Mouse (Mus musculus) heart, embryonic 12.5 days (tissue): ENCODE measurements at regions not wholly inside any gene's neighbourhood (a gene's known extent, or its start where the extent isn't known, plus 50 kb on each side); places are given as distances from the start of the nearest gene placed in this dataset.
A peak's percentile ranks its signal among the peaks of the same experiment; 100 is the strongest.

Source experiments
- ATAC-seq: fragments of 200-750 bp; cut with Nextera tagmentation; 2 replicates; pipeline ENCODE4 v1.8.0; 2017; ENCODE audit warnings: moderate TSS enrichment, moderate library complexity; ENCODE audit not compliant: insufficient number of reproducible peaks, low FRiP score
- H3K27ac ChIP-seq: fragments of 300-500 bp; sonication (generic); 2 replicates; pipeline ENCODE4 v1.5.1; 2016; ENCODE audit warnings: mild to moderate bottlenecking, moderate library complexity; ENCODE audit not compliant: poor library complexity, severe bottlenecking
- H3K27me3 ChIP-seq: fragments of 300-500 bp; sonication (generic); replicated peaks from 2 replicates; pipeline ENCODE4 v1.6.1; 2016; ENCODE audit warnings: mild to moderate bottlenecking, moderate library complexity
- H3K36me3 ChIP-seq: fragments of 300-500 bp; sonication (generic); 2 replicates; pipeline ENCODE4 v1.6.1; 2016; ENCODE audit warnings: mild to moderate bottlenecking, moderate library complexity
- H3K4me1 ChIP-seq: fragments of 300-500 bp; sonication (generic); replicated peaks from 2 replicates; pipeline ENCODE4 v1.6.1; 2016; ENCODE audit warnings: mild to moderate bottlenecking
- H3K4me2 ChIP-seq: fragments of 300-500 bp; sonication (generic); 2 replicates; pipeline ENCODE4 v1.6.1; 2016; ENCODE audit warnings: mild to moderate bottlenecking, moderate library complexity
- H3K4me3 ChIP-seq: fragments of 300-500 bp; sonication (generic); 2 replicates; pipeline ENCODE4 v1.5.1; 2016; ENCODE audit warnings: mild to moderate bottlenecking
- H3K9ac ChIP-seq: fragments of 300-500 bp; sonication (generic); 2 replicates; pipeline ENCODE4 v1.6.1; 2016; ENCODE audit warnings: mild to moderate bottlenecking, moderate library complexity
- H3K9me3 ChIP-seq: fragments of 300-500 bp; sonication (generic); replicated peaks from 2 replicates; pipeline ENCODE4 v1.6.1; 2016; ENCODE audit warnings: mild to moderate bottlenecking, moderate library complexity
- WGBS: fragments of 180-500 bp; shearing (Covaris S2); methylation state at CpG from one replicate; pipeline ENCODE4 v1.1.7; 2016; 5-methylcytosine and 5-hydroxymethylcytosine counted together

DNA sequence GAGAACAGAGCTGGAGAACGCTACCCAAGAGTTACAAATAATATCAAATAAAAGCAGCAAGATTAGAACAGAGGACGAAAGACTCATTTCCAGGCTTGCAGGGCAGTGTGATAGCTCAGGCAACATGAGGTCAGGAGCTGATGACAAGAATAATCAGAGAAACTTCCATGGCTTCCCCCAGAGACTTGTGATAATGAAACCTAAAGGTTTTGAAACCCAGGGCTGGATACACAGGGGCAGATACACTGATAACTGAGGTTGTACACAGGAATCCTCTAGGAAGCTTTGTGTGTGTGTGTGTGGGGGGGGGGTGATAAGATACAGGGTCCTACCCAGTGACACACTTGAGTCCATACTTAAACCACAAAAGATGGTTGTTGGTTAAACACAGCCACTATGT is 423.4 kb upstream of the Smim15 start:
- no peak overlapping the region for H3K9ac ChIP-seq
- H3K27ac ChIP-seq: no peak overlapping the region
- ATAC-seq: no peak
- H3K4me3 ChIP-seq: no peak overlapping the region
- no peaks in the 10 kb centered on the region for H3K36me3 ChIP-seq
- H3K27me3 ChIP-seq: peaks cover 15% of the 10 kb centered on the region
- no peaks in the 10 kb centered on the region for H3K9me3 ChIP-seq
- WGBS: 34% methylated on average over 2 of the region's 2 CpGs
- peaks cover 25% of the 10 kb centered on the region for H3K4me1 ChIP-seq
- H3K4me2 ChIP-seq: no peak overlapping the region

- Histone ChIP-seq H3K4me1 (peaks cover 25% of the 10 kb centered on the region), H3K9me3 (no peaks in the 10 kb centered on the region), H3K4me2 (no peak overlapping the region), H3K4me3 (no peak overlapping the region), H3K9ac (no peak overlapping the region), H3K36me3 (no peaks in the 10 kb centered on the region), H3K27me3 (peaks cover 15% of the 10 kb centered on the region), H3K27ac (no peak overlapping the region)
- no peak for ATAC-seq
- WGBS: 24% methylated on average over 6 of the region's 6 CpGs
Measured at GRCm38 (mm10) chr13:107620210-107620609, 424.0 kb upstream of the Smim15 start.

DNA sequence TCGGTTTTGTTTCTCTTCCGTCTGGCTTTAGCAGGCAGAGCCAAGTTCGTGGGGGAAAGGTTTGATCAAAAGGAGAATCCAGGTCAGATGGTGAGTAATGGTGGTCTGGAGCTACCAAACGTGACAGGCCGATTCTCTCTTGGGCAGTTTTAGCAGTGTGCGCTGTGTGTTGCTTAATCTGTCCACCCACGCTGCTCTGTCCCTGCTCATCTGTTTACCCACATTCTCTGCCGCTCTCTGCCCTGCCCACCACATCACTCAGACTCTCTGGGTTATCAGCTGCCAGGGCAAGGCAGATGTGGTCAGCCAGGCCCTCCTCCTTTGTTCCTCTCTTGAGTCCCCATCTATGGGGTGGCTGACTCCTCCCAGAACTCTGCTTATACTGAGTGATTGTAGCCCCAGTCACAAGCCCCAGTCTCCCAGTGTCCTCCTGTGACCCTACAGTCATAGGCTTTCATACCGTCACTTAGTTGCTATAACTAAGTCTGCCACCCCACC is 424.8 kb upstream of the Smim15 start:
- H3K4me1 ChIP-seq: peaks cover 25% of the 10 kb centered on the region
- WGBS: 14% methylated on average over 9 of the region's 9 CpGs
- peak overlapping the region; percentile 55 for H3K4me2 ChIP-seq
- H3K4me3 ChIP-seq: no peak overlapping the region; the same call in 1 of the 2 replicates
- no peak overlapping the region for H3K27ac ChIP-seq
- H3K9ac ChIP-seq: no peak overlapping the region
- H3K36me3 ChIP-seq: no peaks in the 10 kb centered on the region
- peaks cover 15% of the 10 kb centered on the region for H3K27me3 ChIP-seq
- ATAC-seq: peak; percentile 85
- H3K9me3 ChIP-seq: no peaks in the 10 kb centered on the region

DNA sequence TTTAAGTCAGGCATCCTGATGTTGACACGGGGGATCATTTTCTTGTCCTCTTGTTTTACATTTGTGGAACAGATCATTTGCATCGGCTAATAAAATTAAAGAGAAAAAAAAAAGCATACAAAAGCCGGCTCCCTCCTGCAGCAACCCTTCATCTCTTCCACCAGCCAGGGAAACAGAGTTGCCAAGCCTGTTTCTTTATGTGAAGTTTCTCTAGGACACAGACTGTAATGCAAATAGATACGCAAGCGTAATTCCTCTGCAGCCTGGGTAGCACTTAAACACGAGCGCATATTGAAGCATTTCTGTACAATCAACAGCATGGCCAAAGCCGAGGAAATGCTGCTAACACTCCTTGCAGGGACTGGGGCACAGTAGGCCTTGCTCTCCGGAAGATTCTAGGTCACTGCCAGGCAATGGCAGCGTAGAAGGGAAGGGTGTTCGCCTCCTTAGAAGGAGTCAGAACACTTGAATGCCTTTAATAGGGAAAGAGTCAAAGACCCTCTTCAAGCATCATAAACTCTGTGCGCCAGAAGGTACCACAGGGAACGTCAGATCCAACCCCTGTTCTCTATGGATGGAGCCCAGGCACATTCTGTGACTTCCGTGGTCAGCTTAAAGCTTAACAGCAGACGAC is 425.3 kb upstream of the Smim15 start:
- H3K27ac ChIP-seq: no peak overlapping the region
- H3K36me3 ChIP-seq: no peaks in the 10 kb centered on the region
- H3K27me3 ChIP-seq: peaks cover 14% of the 10 kb centered on the region
- no peaks in the 10 kb centered on the region for H3K9me3 ChIP-seq
- 55% methylated on average over 15 of the region's 15 CpGs for whole genome bisulfite sequencing
- H3K4me3 ChIP-seq: no peak overlapping the region; the same call in 1 of the 2 replicates
- no peak overlapping the region for H3K9ac ChIP-seq
- peak; percentile 6; the same call in 1 of the 2 replicates for ATAC-seq
- peaks cover 25% of the 10 kb centered on the region for H3K4me1 ChIP-seq
- peak overlapping the region; percentile 55 for H3K4me2 ChIP-seq

- Histone ChIP-seq H3K4me2 (no peak overlapping the region), H3K36me3 (no peaks in the 10 kb centered on the region), H3K9ac (no peak overlapping the region), H3K4me1 (peaks cover 25% of the 10 kb centered on the region), H3K27ac (no peak overlapping the region), H3K27me3 (peaks cover 11% of the 10 kb centered on the region), H3K4me3 (no peak overlapping the region), H3K9me3 (no peaks in the 10 kb centered on the region)
- 65% methylated on average over 8 of the region's 8 CpGs for WGBS
- no peak for ATAC-seq
Measured at GRCm38 (mm10) chr13:107618369-107618771, 425.9 kb upstream of the Smim15 start.

GRCm38 (mm10) chr13:107617582-107617981 is 426.7 kb upstream of the Smim15 start:
- 77% methylated on average over 2 of the region's 2 CpGs for WGBS
- Histone ChIP-seq H3K27ac (no peak overlapping the region), H3K9ac (no peak overlapping the region), H3K9me3 (0 out of 2 replicates have a peak, but pooled peaks cover 2% of the 10 kb centered on the region), H3K27me3 (peaks cover 8% of the 10 kb centered on the region), H3K36me3 (no peaks in the 10 kb centered on the region), H3K4me1 (peaks cover 25% of the 10 kb centered on the region), H3K4me2 (no peak overlapping the region), H3K4me3 (no peak overlapping the region)
- ATAC-seq: no peak

GRCm38 (mm10) chr13:107616775-107617174 is 427.5 kb upstream of the Smim15 start:
- Histone ChIP-seq H3K9ac (no peak overlapping the region), H3K9me3 (0 out of 2 replicates have a peak, but pooled peaks cover 2% of the 10 kb centered on the region), H3K4me3 (no peak overlapping the region), H3K27ac (no peak overlapping the region), H3K4me1 (peaks cover 22% of the 10 kb centered on the region), H3K36me3 (no peaks in the 10 kb centered on the region), H3K27me3 (0 out of 2 replicates have a peak, but pooled peaks cover under 1% of the 10 kb centered on the region), H3K4me2 (no peak overlapping the region)
- no peak for ATAC-seq
- 76% methylated on average over 4 of the region's 4 CpGs for WGBS

DNA sequence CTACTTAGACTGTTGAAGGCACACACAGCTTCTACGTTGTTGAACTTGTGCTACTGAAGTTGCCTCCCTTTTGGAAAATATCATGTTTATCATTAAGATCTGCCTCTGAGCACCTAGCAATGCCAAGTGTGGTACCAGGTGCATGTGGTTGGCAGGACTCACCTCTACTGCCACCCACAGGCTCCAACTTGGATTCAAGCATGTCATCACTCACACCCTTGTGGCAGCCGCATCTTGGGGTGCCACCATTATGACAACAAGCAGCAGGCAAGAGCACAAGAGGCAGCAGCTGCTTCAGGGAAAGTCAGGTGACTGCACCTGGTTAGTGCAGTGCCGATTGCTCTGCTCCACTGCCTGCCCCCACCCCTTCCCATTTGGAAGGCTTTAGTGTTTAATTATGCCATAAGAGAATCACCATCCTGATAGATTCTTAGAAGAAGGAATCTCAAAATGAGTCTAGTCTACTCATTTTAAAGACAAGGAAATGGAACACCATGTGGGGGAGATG is 435.2 kb upstream of the Smim15 start:
- Histone ChIP-seq H3K4me3 (no peak overlapping the region), H3K27me3 (no peaks in the 10 kb centered on the region), H3K4me1 (peaks cover 10% of the 10 kb centered on the region; the same call in 1 of the 2 replicates), H3K36me3 (no peaks in the 10 kb centered on the region), H3K9me3 (0 out of 2 replicates have a peak, but pooled peaks cover 2% of the 10 kb centered on the region), H3K27ac (no peak overlapping the region), H3K4me2 (no peak overlapping the region), H3K9ac (no peak overlapping the region)
- no peak for ATAC-seq
- WGBS: 72% methylated on average over 3 of the region's 3 CpGs

DNA sequence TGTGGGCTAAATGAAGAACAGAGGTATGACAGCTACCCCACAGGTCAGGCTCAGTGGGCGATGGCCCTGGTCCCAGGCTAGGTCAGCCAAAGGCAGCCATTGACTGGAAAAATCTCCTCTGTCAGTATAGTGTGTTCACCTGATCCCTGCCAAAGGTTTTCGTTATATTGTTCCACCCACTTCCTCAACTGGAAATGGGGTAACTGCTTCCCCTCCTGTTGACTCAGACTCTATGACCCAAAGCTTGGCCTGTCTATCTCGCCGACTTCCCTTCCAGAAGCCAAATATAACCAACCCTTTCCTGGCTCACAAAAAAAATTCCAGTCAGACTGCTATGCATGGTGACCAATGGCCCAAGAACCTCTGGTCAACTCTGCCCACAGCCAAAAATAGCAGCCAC is 437.0 kb upstream of the Smim15 start:
- 47% methylated on average over 4 of the region's 4 CpGs for WGBS
- Histone ChIP-seq H3K4me1 (peaks cover 10% of the 10 kb centered on the region; the same call in 1 of the 2 replicates), H3K9me3 (peaks cover 5% of the 10 kb centered on the region; the same call in 1 of the 2 replicates), H3K4me3 (no peak overlapping the region), H3K27me3 (no peaks in the 10 kb centered on the region), H3K27ac (no peak overlapping the region), H3K36me3 (no peaks in the 10 kb centered on the region), H3K4me2 (no peak overlapping the region), H3K9ac (no peak overlapping the region)
- ATAC-seq: peak; percentile 69; the same call in 1 of the 2 replicates

- peaks cover 5% of the 10 kb centered on the region; the same call in 1 of the 2 replicates for H3K9me3 ChIP-seq
- no peak for ATAC-seq
Measured at GRCm38 (mm10) chr13:107602149-107602548, 442.1 kb upstream of the Smim15 start.

GRCm38 (mm10) chr13:107601132-107601439 is 443.2 kb upstream of the Smim15 start:
- ATAC-seq: peak; percentile 51; the same call in 1 of the 2 replicates
- peak overlapping the region; percentile 62 for H3K4me2 ChIP-seq
- H3K9ac ChIP-seq: peak overlapping the region; percentile 26; the same call in 1 of the 2 replicates
- 85% methylated on average over 4 of the region's 4 CpGs for WGBS
- H3K27ac ChIP-seq: no peak overlapping the region
- peak overlapping the region; percentile 13; the same call in 1 of the 2 replicates for H3K4me3 ChIP-seq
- H3K27me3 ChIP-seq: no peaks in the 10 kb centered on the region
- peaks cover 5% of the 10 kb centered on the region; the same call in 1 of the 2 replicates for H3K9me3 ChIP-seq
- H3K36me3 ChIP-seq: no peaks in the 10 kb centered on the region
- peaks cover 21% of the 10 kb centered on the region for H3K4me1 ChIP-seq

More at GRCm38 (mm10) chr13:107602149-107602548, 442.1 kb upstream of the Smim15 start:
- Histone ChIP-seq H3K4me1 (peaks cover 23% of the 10 kb centered on the region), H3K4me3 (no peak overlapping the region), H3K9ac (no peak overlapping the region), H3K4me2 (no peak overlapping the region), H3K27me3 (no peaks in the 10 kb centered on the region), H3K36me3 (no peaks in the 10 kb centered on the region), H3K27ac (no peak overlapping the region)
- WGBS: 78% methylated on average over 5 of the region's 5 CpGs
